Mouse (Mus musculus): ENCODE data around the gene Casp7. TPM values are rescaled to one million over a fixed set of nuclear protein-coding genes. Genes with fewer than 3 reads are reported as not detected.

Casp7 gene
- polyA plus RNA-seq, 1 experiment from 2014 or later, result 10.6 TPM

DNA sequence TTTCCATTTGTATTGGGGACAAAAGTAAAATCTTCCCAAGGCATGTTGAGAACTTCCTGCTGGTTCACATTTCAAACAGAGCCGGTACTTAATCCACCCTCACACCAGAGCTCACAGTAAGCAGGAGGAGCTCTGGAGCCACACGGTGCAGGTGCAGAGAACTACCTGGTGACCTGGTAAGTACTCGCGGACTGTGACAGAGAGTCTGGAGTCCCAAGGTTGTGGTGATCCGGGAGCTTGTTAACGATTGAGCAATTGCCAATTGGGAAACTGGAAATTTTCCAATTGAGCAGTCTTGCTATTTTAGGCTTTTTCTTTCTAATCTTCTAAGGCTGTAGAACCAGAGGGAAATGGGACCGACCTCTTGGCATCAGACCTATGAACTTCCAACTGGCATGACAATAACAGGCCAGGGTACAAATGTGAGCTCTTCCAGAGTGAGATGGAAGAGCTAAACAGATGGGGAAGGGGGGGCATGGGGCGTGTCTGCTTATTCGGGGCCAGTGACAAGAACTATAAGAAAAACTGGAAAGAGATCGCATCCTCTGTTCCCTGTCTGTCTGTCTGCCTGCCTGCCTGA is 64.7 kb downstream of the Casp7 start, which contains the start of gene Plekhs1:
Gene Plekhs1, plus strand, starts transcription at position 119 of the 580 bp plus-strand sequence.
- Histone ChIP-seq H3K4me3 (ENCODE audit: low read depth, low read length) (no peak within 1 kb of the TSS), H3K9ac (ENCODE audit: low read depth, low read length) (no peak within 1 kb of the TSS; the same call in 1 of the 2 replicates), H3K4me1 (ENCODE audit: control insufficient read depth, low read depth, low read length) (no peaks in the 10 kb centered on the region; the same call in 1 of the 2 replicates), H3K36me3 (ENCODE audit: control insufficient read depth, insufficient read depth) (no peaks in the 10 kb centered on the region), H3K4me2 (ENCODE audit: low read depth, low read length) (no peak within 1 kb of the TSS), H3K27ac (ENCODE audit: low read length) (no peak within 1 kb of the TSS), H3K9me3 (replicated peaks; ENCODE audit: control insufficient read depth, low read length) (no peaks in the 10 kb centered on the region), H3K27me3 (ENCODE audit: control insufficient read depth, insufficient read depth, low read depth, low read length) (no peaks in the 10 kb centered on the region)
- WGBS (ENCODE audit: insufficient replicate concordance), result 55% methylated on average over 10 of the region's 10 CpGs
- ATAC-seq (ENCODE audit: low read depth), result no peak

DNA sequence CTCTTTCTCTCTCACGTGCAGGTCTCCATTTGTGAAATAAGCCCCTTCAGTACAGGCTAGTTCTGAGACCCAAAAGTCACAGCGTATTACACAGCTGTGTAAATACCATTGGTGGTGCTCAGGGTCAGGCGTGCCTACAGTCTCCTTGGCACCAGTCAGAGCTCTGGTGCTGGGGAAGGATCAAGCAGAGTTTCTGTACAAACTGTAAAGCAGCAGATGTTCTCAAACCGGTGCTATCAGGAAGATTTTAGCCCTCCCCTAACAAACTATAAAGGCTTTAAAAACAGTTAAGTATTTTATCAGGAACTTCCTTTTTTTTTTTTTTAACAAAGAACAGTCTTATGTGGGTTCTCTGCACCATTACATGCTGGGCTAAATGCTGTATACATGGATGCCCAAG is 65.9 kb downstream of the Casp7 start:
- 51% methylated on average over 4 of the region's 4 CpGs for WGBS (ENCODE audit: insufficient replicate concordance)
- no peaks in the 10 kb centered on the region for H3K36me3 ChIP-seq (ENCODE audit: control insufficient read depth, insufficient read depth)
- no peaks in the 10 kb centered on the region for H3K27me3 ChIP-seq (ENCODE audit: control insufficient read depth, insufficient read depth, low read depth, low read length)
- H3K27ac ChIP-seq (ENCODE audit: low read length), result no peak overlapping the region
- ATAC-seq (ENCODE audit: low read depth), result no peak; the same call in 1 of the 2 replicates
- H3K4me3 ChIP-seq (ENCODE audit: low read depth, low read length), result no peak overlapping the region
- H3K9me3 ChIP-seq (replicated peaks; ENCODE audit: control insufficient read depth, low read length), result no peaks in the 10 kb centered on the region
- no peak overlapping the region for H3K4me2 ChIP-seq (ENCODE audit: low read depth, low read length)
- no peak overlapping the region; the same call in 1 of the 2 replicates for H3K9ac ChIP-seq (ENCODE audit: low read depth, low read length)
- H3K4me1 ChIP-seq (ENCODE audit: control insufficient read depth, low read depth, low read length), result no peaks in the 10 kb centered on the region; the same call in 1 of the 2 replicates

DNA sequence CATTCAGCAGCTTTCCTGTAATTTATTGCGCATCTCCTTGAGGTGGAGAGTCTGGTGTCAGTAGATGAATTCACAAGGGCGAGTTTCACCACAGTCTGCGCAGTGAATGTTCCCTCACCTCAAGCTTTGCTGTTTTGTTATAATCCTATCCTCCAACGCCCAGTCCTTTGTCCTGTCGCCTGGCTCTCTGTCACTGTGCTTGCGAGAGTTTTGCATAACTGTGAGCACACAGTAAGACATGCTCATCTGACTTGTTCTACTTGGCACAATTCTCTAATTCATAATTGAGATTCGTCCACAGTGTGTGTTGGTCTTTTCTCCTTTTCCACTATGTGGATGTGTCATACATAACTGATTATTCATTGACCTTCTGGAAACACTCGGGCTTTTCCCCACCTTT is 69.6 kb downstream of the Casp7 start:
- Histone ChIP-seq H3K27me3 (ENCODE audit: control insufficient read depth, insufficient read depth, low read depth, low read length) (no peaks in the 10 kb centered on the region), H3K9me3 (replicated peaks; ENCODE audit: control insufficient read depth, low read length) (no peaks in the 10 kb centered on the region), H3K27ac (ENCODE audit: low read length) (no peak overlapping the region), H3K4me1 (ENCODE audit: control insufficient read depth, low read depth, low read length) (no peaks in the 10 kb centered on the region; the same call in 1 of the 2 replicates), H3K4me2 (ENCODE audit: low read depth, low read length) (no peak overlapping the region), H3K9ac (ENCODE audit: low read depth, low read length) (no peak overlapping the region), H3K4me3 (ENCODE audit: low read depth, low read length) (no peak overlapping the region), H3K36me3 (ENCODE audit: control insufficient read depth, insufficient read depth) (no peaks in the 10 kb centered on the region)
- ATAC-seq (ENCODE audit: low read depth), result no peak
- 64% methylated on average over 8 of the region's 8 CpGs for WGBS (ENCODE audit: insufficient replicate concordance)

DNA sequence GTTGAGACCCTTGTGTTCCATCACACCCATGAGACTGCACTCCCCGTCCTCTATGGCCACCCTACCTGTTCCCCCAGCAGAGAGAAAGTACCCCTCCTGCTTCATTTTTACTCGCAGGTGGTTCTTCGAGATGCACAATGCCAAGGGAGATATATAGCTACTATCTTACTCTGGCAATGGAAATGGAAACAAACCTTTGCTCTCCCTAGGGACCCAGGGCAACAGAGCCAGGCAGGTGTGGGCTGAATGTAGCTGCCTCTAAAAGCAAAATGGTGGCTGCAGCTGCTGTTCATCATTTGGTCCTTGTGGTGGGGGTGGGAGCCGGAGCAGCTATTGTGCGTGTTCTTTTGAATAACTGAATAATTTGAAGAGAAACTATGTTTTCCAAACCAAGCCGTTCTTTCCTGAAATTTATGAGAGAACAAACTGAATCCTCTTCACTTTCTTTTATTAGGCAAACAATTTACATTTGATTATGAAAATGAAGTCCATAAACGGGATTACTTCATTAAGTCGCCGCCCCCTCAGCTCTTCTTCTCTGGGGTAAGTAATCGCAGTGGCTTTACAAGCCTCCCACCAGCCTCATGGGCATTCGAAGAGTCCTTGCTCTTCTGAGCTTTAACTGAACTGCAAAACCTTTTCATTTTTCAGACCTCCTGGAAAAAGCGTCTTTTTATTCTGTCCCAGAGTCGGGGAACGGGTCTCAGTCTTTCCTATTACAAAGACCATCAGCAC is 73.5 kb downstream of the Casp7 start:
- H3K36me3 ChIP-seq (ENCODE audit: control insufficient read depth, insufficient read depth), result no peaks in the 10 kb centered on the region
- H3K9ac ChIP-seq (ENCODE audit: low read depth, low read length), result no peak overlapping the region
- H3K9me3 ChIP-seq (replicated peaks; ENCODE audit: control insufficient read depth, low read length), result no peaks in the 10 kb centered on the region
- peaks cover 5% of the 10 kb centered on the region for H3K4me1 ChIP-seq (ENCODE audit: control insufficient read depth, low read depth, low read length)
- no peaks in the 10 kb centered on the region for H3K27me3 ChIP-seq (ENCODE audit: control insufficient read depth, insufficient read depth, low read depth, low read length)
- H3K4me2 ChIP-seq (ENCODE audit: low read depth, low read length), result no peak overlapping the region
- H3K4me3 ChIP-seq (ENCODE audit: low read depth, low read length), result no peak overlapping the region
- WGBS (ENCODE audit: insufficient replicate concordance), result 73% methylated on average over 14 of the region's 14 CpGs
- H3K27ac ChIP-seq (ENCODE audit: low read length), result no peak overlapping the region
- no peak for ATAC-seq (ENCODE audit: low read depth)

DNA sequence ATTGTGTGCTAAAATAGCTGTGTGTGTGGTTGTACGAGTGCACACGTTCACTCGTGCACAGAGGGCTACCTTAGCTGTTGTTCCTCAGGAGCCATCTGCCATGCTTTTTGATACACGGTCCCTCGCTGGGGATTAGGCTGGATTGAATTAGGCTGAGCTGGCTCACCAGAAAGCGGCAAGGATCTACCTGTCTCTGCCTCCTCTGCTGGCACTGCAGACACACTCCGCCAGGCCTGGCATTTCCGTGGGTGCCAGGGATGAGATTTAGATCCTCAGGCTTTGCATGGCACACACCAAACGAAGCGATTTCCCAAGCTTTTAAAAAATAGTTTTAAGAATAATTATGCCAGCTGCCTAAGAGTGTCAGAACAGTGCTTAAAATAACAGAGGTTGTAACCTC is 75.0 kb downstream of the Casp7 start:
- ATAC-seq (ENCODE audit: low read depth), result no peak

DNA sequence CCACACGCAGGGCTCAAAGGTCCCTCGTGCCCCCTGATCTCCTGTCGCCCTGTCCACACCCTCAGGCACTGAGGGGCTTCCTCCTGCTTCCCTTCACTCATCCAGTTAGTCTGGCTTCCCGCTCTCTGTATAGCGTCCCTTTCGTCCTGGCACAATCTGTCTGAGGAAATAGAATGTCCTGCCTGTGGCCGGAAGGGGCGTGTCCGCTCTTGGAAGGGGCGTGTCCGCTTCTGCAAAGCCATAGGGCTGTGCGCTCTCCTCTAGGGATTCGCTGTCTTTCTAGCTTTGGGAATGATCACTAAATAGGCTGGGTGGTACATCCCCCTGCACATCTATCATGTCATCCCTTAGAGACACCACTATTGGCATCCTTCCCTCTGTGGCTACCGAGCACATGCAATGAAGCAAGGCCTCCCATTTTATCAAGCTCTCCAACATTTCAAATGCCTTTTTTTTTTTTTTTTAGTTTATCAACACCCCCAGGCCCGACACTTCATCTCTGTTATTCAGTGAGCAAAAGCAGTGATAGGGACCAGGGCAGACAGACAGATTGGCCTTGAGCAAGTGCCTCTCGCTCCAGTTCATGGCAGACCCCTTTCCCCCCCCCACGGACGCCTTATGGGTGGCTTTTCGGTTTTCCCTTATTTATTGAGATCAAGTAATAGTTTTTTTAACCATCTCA is 78.1 kb downstream of the Casp7 start:
- H3K4me3 ChIP-seq (ENCODE audit: low read depth, low read length), result peak overlapping the region; percentile 22; the same call in 1 of the 2 replicates
- no peaks in the 10 kb centered on the region for H3K36me3 ChIP-seq (ENCODE audit: control insufficient read depth, insufficient read depth)
- no peaks in the 10 kb centered on the region for H3K27me3 ChIP-seq (ENCODE audit: control insufficient read depth, insufficient read depth, low read depth, low read length)
- H3K27ac ChIP-seq (ENCODE audit: low read length), result no peak overlapping the region
- peaks cover 8% of the 10 kb centered on the region for H3K4me1 ChIP-seq (ENCODE audit: control insufficient read depth, low read depth, low read length)
- H3K9ac ChIP-seq (ENCODE audit: low read depth, low read length), result no peak overlapping the region
- no peaks in the 10 kb centered on the region for H3K9me3 ChIP-seq (replicated peaks; ENCODE audit: control insufficient read depth, low read length)
- 23% methylated on average over 19 of the region's 19 CpGs for WGBS (ENCODE audit: insufficient replicate concordance)
- ATAC-seq (ENCODE audit: low read depth), result peak; percentile 39
- peak overlapping the region; percentile 45 for H3K4me2 ChIP-seq (ENCODE audit: low read depth, low read length)

More for the DNA sequence above, 75.0 kb downstream of the Casp7 start:
- 72% methylated on average over 10 of the region's 10 CpGs for WGBS (ENCODE audit: insufficient replicate concordance)
- no peaks in the 10 kb centered on the region for H3K9me3 ChIP-seq (replicated peaks; ENCODE audit: control insufficient read depth, low read length)
- no peaks in the 10 kb centered on the region for H3K36me3 ChIP-seq (ENCODE audit: control insufficient read depth, insufficient read depth)
- H3K4me2 ChIP-seq (ENCODE audit: low read depth, low read length), result no peak overlapping the region
- peaks cover 5% of the 10 kb centered on the region for H3K4me1 ChIP-seq (ENCODE audit: control insufficient read depth, low read depth, low read length)
- H3K9ac ChIP-seq (ENCODE audit: low read depth, low read length), result no peak overlapping the region
- H3K27me3 ChIP-seq (ENCODE audit: control insufficient read depth, insufficient read depth, low read depth, low read length), result no peaks in the 10 kb centered on the region
- H3K27ac ChIP-seq (ENCODE audit: low read length), result no peak overlapping the region
- H3K4me3 ChIP-seq (ENCODE audit: low read depth, low read length), result no peak overlapping the region

DNA sequence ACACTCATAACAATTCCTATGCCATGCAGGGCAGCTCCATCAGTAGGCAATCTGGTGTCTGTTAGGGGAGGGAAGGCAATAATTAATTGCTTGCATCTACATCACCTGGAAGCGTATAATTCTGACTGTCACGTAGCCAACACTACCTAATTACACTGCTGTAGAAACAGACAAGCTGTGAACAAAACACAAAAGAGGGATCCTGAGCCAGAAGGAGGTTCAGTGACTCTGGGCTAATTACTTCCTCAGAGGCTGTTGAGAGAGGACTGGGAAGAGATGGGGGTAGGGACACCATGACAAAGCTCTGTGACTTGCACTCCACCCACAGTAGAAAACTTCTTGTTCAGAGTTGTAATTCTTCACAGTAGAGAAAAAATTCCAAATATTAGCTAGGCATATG is 79.6 kb downstream of the Casp7 start:
- Histone ChIP-seq H3K9ac (ENCODE audit: low read depth, low read length) (no peak overlapping the region), H3K4me1 (ENCODE audit: control insufficient read depth, low read depth, low read length) (peaks cover 8% of the 10 kb centered on the region), H3K27ac (ENCODE audit: low read length) (no peak overlapping the region), H3K4me2 (ENCODE audit: low read depth, low read length) (no peak overlapping the region), H3K9me3 (replicated peaks; ENCODE audit: control insufficient read depth, low read length) (no peaks in the 10 kb centered on the region), H3K27me3 (ENCODE audit: control insufficient read depth, insufficient read depth, low read depth, low read length) (no peaks in the 10 kb centered on the region), H3K36me3 (ENCODE audit: control insufficient read depth, insufficient read depth) (no peaks in the 10 kb centered on the region), H3K4me3 (ENCODE audit: low read depth, low read length) (no peak overlapping the region)
- no peak for ATAC-seq (ENCODE audit: low read depth)
- 53% methylated on average over 2 of the region's 2 CpGs for WGBS (ENCODE audit: insufficient replicate concordance)

DNA sequence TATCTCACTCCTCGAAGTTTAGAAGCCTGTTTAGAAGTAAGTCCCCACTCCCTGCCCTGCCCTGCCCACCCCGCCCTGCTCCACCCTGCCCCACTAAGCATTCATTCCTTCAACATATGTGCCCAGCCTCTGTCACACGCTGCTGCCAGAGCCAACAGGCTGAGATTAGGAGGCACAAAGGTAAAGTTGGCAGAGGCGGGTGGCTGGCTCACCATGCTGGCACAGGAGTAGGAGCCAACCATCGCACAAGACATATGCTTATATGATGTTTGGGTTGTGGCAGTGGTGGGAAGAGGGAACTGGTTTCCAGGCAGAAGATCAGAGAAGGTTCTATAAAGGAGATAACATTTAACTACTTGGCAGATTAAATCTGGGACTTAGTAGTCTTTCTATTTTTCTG is 80.3 kb downstream of the Casp7 start:
- WGBS (ENCODE audit: insufficient replicate concordance), result 49% methylated on average over 5 of the region's 5 CpGs
- Histone ChIP-seq H3K9ac (ENCODE audit: low read depth, low read length) (no peak overlapping the region), H3K4me3 (ENCODE audit: low read depth, low read length) (no peak overlapping the region), H3K27ac (ENCODE audit: low read length) (no peak overlapping the region), H3K36me3 (ENCODE audit: control insufficient read depth, insufficient read depth) (no peaks in the 10 kb centered on the region), H3K4me2 (ENCODE audit: low read depth, low read length) (no peak overlapping the region), H3K9me3 (replicated peaks; ENCODE audit: control insufficient read depth, low read length) (no peaks in the 10 kb centered on the region), H3K4me1 (ENCODE audit: control insufficient read depth, low read depth, low read length) (peaks cover 8% of the 10 kb centered on the region), H3K27me3 (ENCODE audit: control insufficient read depth, insufficient read depth, low read depth, low read length) (no peaks in the 10 kb centered on the region)
- ATAC-seq (ENCODE audit: low read depth), result no peak; the same call in 1 of the 2 replicates

DNA sequence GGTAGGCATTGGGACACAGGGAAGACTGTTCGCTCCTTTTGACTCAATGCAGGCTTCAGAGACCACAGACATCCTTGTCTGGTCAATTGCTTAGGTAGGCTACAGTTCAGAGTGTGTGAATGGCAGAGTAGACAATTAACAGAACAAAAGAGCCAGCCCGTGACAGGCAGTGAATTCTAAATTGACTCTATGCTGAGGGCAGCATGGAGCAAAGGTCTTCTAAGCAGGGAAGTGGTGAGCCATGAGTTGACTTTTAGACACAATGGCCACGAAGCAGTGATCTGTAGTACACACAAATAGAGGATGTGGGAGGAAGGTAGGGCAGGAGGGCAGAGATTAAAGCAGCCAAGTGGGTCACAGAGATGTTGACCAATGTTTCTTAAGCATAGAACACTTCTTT is 80.9 kb downstream of the Casp7 start:
- no peak for ATAC-seq (ENCODE audit: low read depth)
- WGBS (ENCODE audit: insufficient replicate concordance), result 32% methylated on average over 3 of the region's 3 CpGs

More for the DNA sequence above, 80.9 kb downstream of the Casp7 start:
- H3K27ac ChIP-seq (ENCODE audit: low read length), result no peak overlapping the region
- H3K9me3 ChIP-seq (replicated peaks; ENCODE audit: control insufficient read depth, low read length), result no peaks in the 10 kb centered on the region
- no peak overlapping the region for H3K4me2 ChIP-seq (ENCODE audit: low read depth, low read length)
- H3K36me3 ChIP-seq (ENCODE audit: control insufficient read depth, insufficient read depth), result no peaks in the 10 kb centered on the region
- no peak overlapping the region for H3K4me3 ChIP-seq (ENCODE audit: low read depth, low read length)
- H3K9ac ChIP-seq (ENCODE audit: low read depth, low read length), result no peak overlapping the region
- peaks cover 8% of the 10 kb centered on the region for H3K4me1 ChIP-seq (ENCODE audit: control insufficient read depth, low read depth, low read length)
- H3K27me3 ChIP-seq (ENCODE audit: control insufficient read depth, insufficient read depth, low read depth, low read length), result no peaks in the 10 kb centered on the region

Data from liver, embryonic 16.5 days (tissue).